Mouse (Mus musculus) macrophage (primary cell): Measurements from ENCODE around the gene Rgs6. TPM values are rescaled to one million over a fixed set of nuclear protein-coding genes. Genes with fewer than 3 reads are reported as not detected.

Source experiments
- H3K27ac ChIP-seq: fragments of 350-480 bp; formaldehyde crosslinking; 2 replicates; pipeline ENCODE4 v1.9.0; 2021
- H3K36me3 ChIP-seq: fragments of 350-480 bp; formaldehyde crosslinking; 2 replicates; pipeline ENCODE4 v1.9.0; 2021; ENCODE audit errors: inconsistent target
- H3K4me3 ChIP-seq: fragments of 350-480 bp; formaldehyde crosslinking; 2 replicates; pipeline ENCODE4 v1.9.0; 2021; ENCODE audit errors: inconsistent target
- H3K79me2 ChIP-seq: fragments of 350-480 bp; formaldehyde crosslinking; 2 replicates; pipeline ENCODE4 v1.9.0; 2021; ENCODE audit errors: inconsistent target
- WGBS: methylation state at CpG from one replicate; pipeline ENCODE4 v1.1.7; 2026; ENCODE audit warnings: inconsistent platforms; ENCODE audit not compliant: missing documents; 5-methylcytosine and 5-hydroxymethylcytosine counted together
- polyA plus RNA-seq: library from polyadenylated mRNA; stranded (reverse); fragments of 250-400 nt; gene quantifications from 3 replicates; pipeline ENCODE4 v1.2.4, GENCODE M21; 2018; ENCODE audit warnings: inconsistent platforms

The Rgs6 gene
- polyA plus RNA-seq, 1 experiment from 2014 or later, result not detected

GRCm38 (mm10) chr12:83204361-83204760 lies 616.3 kb downstream of the Rgs6 start:
- no peak overlapping the region for H3K4me3 ChIP-seq
- H3K36me3 ChIP-seq, result no peaks in the 10 kb centered on the region
- H3K79me2 ChIP-seq, result no peaks in the 10 kb centered on the region
- no peak overlapping the region for H3K27ac ChIP-seq
- WGBS, result 79% methylated on average over 5 of the region's 5 CpGs

- Histone ChIP-seq H3K4me3 (no peak overlapping the region), H3K79me2 (no peaks in the 10 kb centered on the region), H3K36me3 (no peaks in the 10 kb centered on the region), H3K27ac (no peak overlapping the region)
- 86% methylated on average over 6 of the region's 6 CpGs for WGBS
These were observed 618.8 kb downstream of the Rgs6 start for GRCm38 (mm10) chr12:83206866-83207265.

DNA sequence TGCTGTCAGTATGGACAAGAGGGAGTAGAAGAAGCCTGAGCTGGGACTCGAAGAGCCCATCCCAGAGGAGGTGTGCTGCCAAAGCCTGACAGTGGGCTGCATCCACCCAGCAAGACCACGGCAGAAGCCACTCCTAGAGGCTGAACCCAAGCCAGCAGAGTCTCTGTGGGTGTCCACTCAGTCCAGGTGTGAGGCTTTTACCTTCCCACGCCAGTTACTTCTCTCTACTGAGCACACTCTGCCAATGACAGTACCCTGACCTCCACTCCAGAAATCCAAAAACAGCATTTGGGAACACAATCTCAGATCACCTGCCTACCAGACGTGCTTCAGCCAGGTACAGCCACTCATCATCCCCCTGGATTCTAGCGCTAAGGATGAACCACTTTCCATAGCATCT lies 619.4 kb downstream of the Rgs6 start:
- Histone ChIP-seq H3K27ac (no peak overlapping the region), H3K36me3 (no peaks in the 10 kb centered on the region), H3K4me3 (no peak overlapping the region), H3K79me2 (no peaks in the 10 kb centered on the region)
- 60% methylated on average over 5 of the region's 5 CpGs for WGBS

GRCm38 (mm10) chr12:83208011-83208410 lies 619.9 kb downstream of the Rgs6 start:
- H3K36me3 ChIP-seq, result no peaks in the 10 kb centered on the region
- H3K27ac ChIP-seq, result no peak overlapping the region
- H3K79me2 ChIP-seq, result no peaks in the 10 kb centered on the region
- no peak overlapping the region for H3K4me3 ChIP-seq
- 62% methylated on average over 8 of the region's 8 CpGs for WGBS

GRCm38 (mm10) chr12:83208841-83209240 lies 620.7 kb downstream of the Rgs6 start:
- Histone ChIP-seq H3K36me3 (no peaks in the 10 kb centered on the region), H3K79me2 (no peaks in the 10 kb centered on the region), H3K27ac (no peak overlapping the region), H3K4me3 (no peak overlapping the region)
- WGBS, result 68% methylated on average over 6 of the region's 6 CpGs

- no peaks in the 10 kb centered on the region for H3K36me3 ChIP-seq
- H3K4me3 ChIP-seq, result no peak overlapping the region
- no peak overlapping the region for H3K27ac ChIP-seq
- no peaks in the 10 kb centered on the region for H3K79me2 ChIP-seq
- WGBS, result 60% methylated on average over 6 of the region's 6 CpGs
These were observed 621.4 kb downstream of the Rgs6 start for GRCm38 (mm10) chr12:83209461-83209860.

DNA sequence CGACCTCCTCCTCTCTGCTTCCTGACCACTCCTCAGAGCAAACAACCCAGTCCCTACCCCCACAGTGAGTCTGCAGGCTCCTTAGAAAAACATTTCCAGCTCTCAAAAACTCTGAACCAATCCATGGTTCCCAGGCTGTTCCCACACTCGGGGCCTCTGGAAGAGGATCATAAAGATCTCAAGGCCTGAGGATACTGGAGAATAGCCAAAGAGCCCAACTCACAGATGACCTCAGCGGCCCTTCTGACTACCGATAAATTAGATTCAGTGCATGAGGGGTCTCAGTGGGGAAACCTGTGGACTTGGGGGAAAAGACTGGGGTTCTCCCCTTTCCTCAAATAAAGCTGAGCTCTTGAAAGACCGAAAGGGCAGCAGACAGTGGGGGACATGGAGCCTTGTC lies 622.2 kb downstream of the Rgs6 start:
- H3K36me3 ChIP-seq, result no peaks in the 10 kb centered on the region
- H3K79me2 ChIP-seq, result no peaks in the 10 kb centered on the region
- H3K27ac ChIP-seq, result no peak overlapping the region
- WGBS, result 90% methylated on average over 5 of the region's 5 CpGs
- H3K4me3 ChIP-seq, result no peak overlapping the region

DNA sequence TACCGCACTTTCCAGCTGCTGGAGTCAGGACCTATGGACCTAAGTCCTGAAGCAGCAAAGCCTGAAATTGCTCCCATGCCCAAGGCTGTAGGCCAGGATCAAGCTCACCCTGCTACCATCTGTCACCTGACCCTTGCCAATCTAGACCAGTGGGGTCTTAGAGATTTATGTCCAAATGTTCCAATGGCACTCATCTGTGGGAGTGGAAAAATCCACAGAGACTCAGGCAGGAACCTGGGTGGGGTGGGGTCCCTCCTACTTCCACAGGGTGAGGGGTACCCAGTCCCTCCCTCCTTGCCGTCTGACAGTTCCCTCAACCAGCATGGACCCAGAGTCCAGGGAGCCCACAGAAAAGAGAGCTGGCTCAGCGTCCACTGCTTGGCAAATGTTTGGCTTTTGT lies 622.6 kb downstream of the Rgs6 start:
- Histone ChIP-seq H3K4me3 (no peak overlapping the region), H3K27ac (no peak overlapping the region), H3K36me3 (no peaks in the 10 kb centered on the region), H3K79me2 (no peaks in the 10 kb centered on the region)
- WGBS, result 90% methylated on average over 3 of the region's 3 CpGs

- WGBS, result 79% methylated on average over 7 of the region's 7 CpGs
- H3K27ac ChIP-seq, result no peak overlapping the region
- no peaks in the 10 kb centered on the region for H3K36me3 ChIP-seq
- H3K4me3 ChIP-seq, result no peak overlapping the region
- no peaks in the 10 kb centered on the region for H3K79me2 ChIP-seq
These were observed 623.2 kb downstream of the Rgs6 start for GRCm38 (mm10) chr12:83211146-83211822.
